Mouse (Mus musculus) lung, postnatal 4 days (tissue): Measurements from ENCODE around the gene Idh1.
"Not testable (repeated sequence)": the region's sequence is repeated elsewhere in the genome, so short reads cannot be mapped to it uniquely, and the experiment has no call there.

Source experiments
- DNase-seq, 2 experiments: peaks; one replicate each; pipeline ENCODE4 v3.0.0; 2021

The Idh1 gene

GRCm38 (mm10) chr1:65186287-65187073 is at the start of gene Idh1, which contains the start of gene Pikfyve:
TSS of gene Idh1 (minus strand) at chr1:65186500.
TSS of gene Pikfyve (plus strand) at chr1:65186683.
- peak; percentile 97 to 99 for DNase-seq

GRCm38 (mm10) chr1:65230566-65230965 is 44.3 kb upstream of the Idh1 start:
- DNase-seq = no peak

GRCm38 (mm10) chr1:65229768-65230167 is 43.5 kb upstream of the Idh1 start:
- DNase-seq = not testable (repeated sequence)

- DNase-seq = no peak
These were observed 41.4 kb upstream of the Idh1 start for GRCm38 (mm10) chr1:65227681-65228080.

- no peak for DNase-seq
These were observed 37.4 kb upstream of the Idh1 start for GRCm38 (mm10) chr1:65223654-65224053.

GRCm38 (mm10) chr1:65217972-65218371 is 31.7 kb upstream of the Idh1 start:
- DNase-seq = no peak

GRCm38 (mm10) chr1:65217567-65217966 is 31.3 kb upstream of the Idh1 start:
- no peak for DNase-seq

GRCm38 (mm10) chr1:65213214-65213613 is 26.9 kb upstream of the Idh1 start:
- no peak for DNase-seq

GRCm38 (mm10) chr1:65204299-65204698 is 18.0 kb upstream of the Idh1 start:
- DNase-seq = no peak

- no peak for DNase-seq
These were observed 12.6 kb upstream of the Idh1 start for GRCm38 (mm10) chr1:65198861-65199260.

- DNase-seq = no peak
These were observed 12.1 kb upstream of the Idh1 start for GRCm38 (mm10) chr1:65198425-65198824.

- no peak for DNase-seq
These were observed 6.9 kb upstream of the Idh1 start for GRCm38 (mm10) chr1:65193226-65193625.

- DNase-seq = no peak
These were observed 3.9 kb upstream of the Idh1 start for GRCm38 (mm10) chr1:65190172-65190571.

- no peak for DNase-seq
These were observed 752 bp upstream of the Idh1 start for GRCm38 (mm10) chr1:65187074-65187430.

- DNase-seq = no peak
These were observed 635 bp downstream of the Idh1 start for GRCm38 (mm10) chr1:65185524-65186205.

GRCm38 (mm10) chr1:65185011-65185410 is 1.3 kb downstream of the Idh1 start:
- DNase-seq = no peak

GRCm38 (mm10) chr1:65183994-65184393 is 2.3 kb downstream of the Idh1 start:
- no peak for DNase-seq

- no peak for DNase-seq
These were observed 4.8 kb downstream of the Idh1 start for GRCm38 (mm10) chr1:65181459-65181858.

GRCm38 (mm10) chr1:65179634-65180249 is 6.6 kb downstream of the Idh1 start:
- DNase-seq = peak in 1 of 2 experiments; percentile 76

GRCm38 (mm10) chr1:65178902-65179432 is 7.3 kb downstream of the Idh1 start:
- peak; percentile 97 to 98 for DNase-seq

GRCm38 (mm10) chr1:65178126-65178901 is 8.0 kb downstream of the Idh1 start:
- DNase-seq = peak; percentile 94

GRCm38 (mm10) chr1:65177452-65177851 is 8.8 kb downstream of the Idh1 start:
- DNase-seq = no peak

GRCm38 (mm10) chr1:65176912-65177311 is 9.4 kb downstream of the Idh1 start:
- no peak for DNase-seq
